Mouse (Mus musculus) thymus, adult 2 months (tissue): ENCODE measurements around the gene Fhit.

ENCODE experiments used
- CTCF ChIP-seq: fragments of 200-500 bp; IDR thresholded peaks from 2 replicates; pipeline ENCODE4 v1.5.1; 2012; ENCODE audit warnings: mild to moderate bottlenecking, control low read depth, low read length, moderate library complexity, borderline replicate concordance; ENCODE audit not compliant: control insufficient read depth, poor library complexity, insufficient read depth; ENCODE audit errors: extremely low read depth
- POLR2A ChIP-seq: fragments of 200-500 bp; IDR thresholded peaks from 2 replicates; pipeline ENCODE4 v1.6.1; 2012; ENCODE audit warnings: mild to moderate bottlenecking, low read length, control low read depth, moderate library complexity; ENCODE audit not compliant: control insufficient read depth, poor library complexity, insufficient read depth; ENCODE audit errors: extremely low read depth

DNA sequence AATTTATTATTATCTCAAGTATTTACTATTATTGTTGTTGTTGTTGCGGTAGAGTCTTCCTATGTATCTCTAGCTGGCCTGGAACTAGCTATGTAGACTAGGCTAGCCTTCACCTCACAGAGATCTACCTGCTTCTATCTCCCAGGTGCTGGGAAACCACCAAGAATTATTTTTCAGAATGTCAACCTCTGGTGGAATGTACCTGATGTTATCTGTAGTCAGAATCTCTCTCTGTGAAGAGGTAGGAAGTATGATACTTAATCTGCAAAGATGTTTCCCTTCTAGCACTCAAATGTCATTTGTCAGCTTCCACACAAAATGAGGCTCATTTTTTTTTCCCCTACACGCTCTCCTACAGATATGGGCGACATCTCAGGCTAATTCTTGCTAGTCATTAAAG, 377.9 kb downstream of the Fhit start:
- TF ChIP-seq CTCF (no peak), POLR2A (no peak)
